Mouse (Mus musculus) monocyte, adult 59 days (primary cell): ENCODE measurements around the gene Myo19. TPM values are rescaled to one million over a fixed set of nuclear protein-coding genes. Genes with fewer than 3 reads are reported as not detected.

Experiments
- total RNA-seq, 2 experiments: library from RNA; stranded (reverse); gene quantifications; one replicate each; pipeline ENCODE4 v1.2.4; 2023

Myo19 gene
- total RNA-seq: 1 to 10 TPM; 4.9 to 7.5 TPM

GRCm38 (mm10) chr11:84879772-84880464, at the start of gene Myo19, which contains the start of gene Pigw:
Gene Myo19 (plus strand): TSS chr11:84880148.
Gene Pigw (minus strand): TSS chr11:84880285.

GRCm38 (mm10) chr11:84870337-84871043, 9.5 kb upstream of the Myo19 start, which contains the start of gene Ggnbp2:
Gene Ggnbp2 (minus strand): TSS chr11:84870817.

DNA sequence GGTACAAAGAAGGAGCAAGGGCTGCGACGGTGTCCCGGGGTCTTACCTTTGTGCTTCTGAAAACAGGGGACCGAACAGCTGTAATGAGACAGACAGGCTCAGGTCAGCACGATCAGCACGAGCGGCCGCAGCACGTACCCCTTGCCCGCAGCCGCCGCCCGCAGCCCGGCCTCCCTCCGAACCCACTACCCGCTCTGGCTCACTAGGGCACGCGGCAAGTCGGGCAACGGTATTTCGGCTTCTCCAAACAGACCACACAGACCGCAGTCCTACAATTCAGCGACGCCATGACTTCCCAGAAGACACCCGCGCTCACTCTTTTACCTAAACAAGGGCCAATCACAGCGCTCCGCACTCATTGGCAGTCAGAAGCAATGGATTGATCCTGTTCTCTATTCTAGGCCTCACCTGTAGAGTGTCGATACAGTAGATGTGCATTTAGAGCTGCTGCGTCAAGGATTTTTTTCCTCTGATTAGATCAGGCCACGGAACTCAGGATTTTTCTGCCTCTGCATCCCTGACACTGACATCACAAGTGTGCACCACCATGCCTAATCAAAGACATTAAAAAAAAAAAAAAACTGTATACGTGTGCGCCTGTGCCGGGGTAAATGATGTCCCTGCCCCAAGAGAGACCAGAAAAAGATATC, 36.2 kb downstream of the Myo19 start, which contains the start of gene Znhit3:
Gene Znhit3, minus strand, starts transcription at position 314 of the 650 bp plus-strand sequence.

GRCm38 (mm10) chr11:84957591-84958270, 77.8 kb downstream of the Myo19 start, which contains the start of gene Car4:
Gene Car4 (plus strand): TSS chr11:84957786.

Other genes starting within 250 kb of the Myo19 start
- 10 to 100 TPM; 11.9 to 16.5 TPM for gene Mrm1, start 60.6 kb upstream of the Myo19 start, total RNA-seq
- gene Dhrs11, start 51.2 kb upstream of the Myo19 start, total RNA-seq: 10 to 100 TPM; 14.9 to 17.2 TPM
- gene Ggnbp2, start 9.3 kb upstream of the Myo19 start, total RNA-seq: 100 to 1,000 TPM; 156 to 172 TPM
- 1 to 10 TPM; 3.6 to 4.2 TPM for gene Pigw, start 137 bp downstream of the Myo19 start, total RNA-seq
- 10 to 100 TPM; 10.4 to 12.5 TPM for gene Znhit3, start 36.2 kb downstream of the Myo19 start, total RNA-seq
- gene Car4, start 77.6 kb downstream of the Myo19 start, total RNA-seq: not detected